Mouse (Mus musculus): ENCODE measurements around the gene Mrps27.
A peak's percentile ranks its signal among the peaks of the same experiment; 100 is the strongest.

The Mrps27 gene

GRCm38 (mm10) chr13:99351596-99351995, 7.0 kb downstream of the Mrps27 start:
- DNase-seq (ENCODE audit: low spot score in 2 of 2): no peak

- DNase-seq (ENCODE audit: low spot score in 2 of 2): peak; percentile 94 to 96
Measured at GRCm38 (mm10) chr13:99352758-99353489, 8.3 kb downstream of the Mrps27 start.

- no peak for DNase-seq (ENCODE audit: low spot score in 2 of 2)
Measured at GRCm38 (mm10) chr13:99353490-99353851, 8.9 kb downstream of the Mrps27 start.

- no peak for DNase-seq (ENCODE audit: low spot score in 2 of 2)
Measured at GRCm38 (mm10) chr13:99355072-99355471, 10.5 kb downstream of the Mrps27 start.

GRCm38 (mm10) chr13:99355861-99356260, 11.3 kb downstream of the Mrps27 start:
- no peak for DNase-seq (ENCODE audit: low spot score in 2 of 2)

GRCm38 (mm10) chr13:99356428-99357265, 12.1 kb downstream of the Mrps27 start:
- no peak for DNase-seq (ENCODE audit: low spot score in 2 of 2)

- DNase-seq (ENCODE audit: low spot score in 2 of 2): no peak
Measured at GRCm38 (mm10) chr13:99358921-99359320, 14.3 kb downstream of the Mrps27 start.

GRCm38 (mm10) chr13:99363866-99364265, 19.3 kb downstream of the Mrps27 start:
- DNase-seq (ENCODE audit: low spot score in 2 of 2): no peak

- no peak for DNase-seq (ENCODE audit: low spot score in 2 of 2)
Measured at GRCm38 (mm10) chr13:99366422-99367175, 22.0 kb downstream of the Mrps27 start.

GRCm38 (mm10) chr13:99367554-99368174, 23.1 kb downstream of the Mrps27 start:
- DNase-seq (ENCODE audit: low spot score in 2 of 2): no peak

- DNase-seq (ENCODE audit: low spot score in 2 of 2): no peak
Measured at GRCm38 (mm10) chr13:99369103-99369502, 24.5 kb downstream of the Mrps27 start.

- no peak for DNase-seq (ENCODE audit: low spot score in 2 of 2)
Measured at GRCm38 (mm10) chr13:99371285-99371684, 26.7 kb downstream of the Mrps27 start.

GRCm38 (mm10) chr13:99373684-99374083, 29.1 kb downstream of the Mrps27 start:
- DNase-seq (ENCODE audit: low spot score in 2 of 2): no peak

- DNase-seq (ENCODE audit: low spot score in 2 of 2): no peak
Measured at GRCm38 (mm10) chr13:99374191-99374590, 29.6 kb downstream of the Mrps27 start.

GRCm38 (mm10) chr13:99375550-99375949, 31.0 kb downstream of the Mrps27 start:
- DNase-seq (ENCODE audit: low spot score in 2 of 2): peak; percentile 6 to 22

- DNase-seq (ENCODE audit: low spot score in 2 of 2): no peak
Measured at GRCm38 (mm10) chr13:99377055-99377454, 32.5 kb downstream of the Mrps27 start.

GRCm38 (mm10) chr13:99378223-99378622, 33.6 kb downstream of the Mrps27 start:
- no peak for DNase-seq (ENCODE audit: low spot score in 2 of 2)

GRCm38 (mm10) chr13:99382373-99382772, 37.8 kb downstream of the Mrps27 start:
- DNase-seq (ENCODE audit: low spot score in 2 of 2): no peak

GRCm38 (mm10) chr13:99384555-99385203, 40.1 kb downstream of the Mrps27 start:
- no peak for DNase-seq (ENCODE audit: low spot score in 2 of 2)

GRCm38 (mm10) chr13:99385911-99386310, 41.3 kb downstream of the Mrps27 start:
- no peak for DNase-seq (ENCODE audit: low spot score in 2 of 2)

GRCm38 (mm10) chr13:99386341-99386740, 41.8 kb downstream of the Mrps27 start:
- DNase-seq (ENCODE audit: low spot score in 2 of 2): no peak

Data from spleen, postnatal 36 days (tissue).